Mouse (Mus musculus) cerebellum, adult 11-12 months (tissue): ENCODE data around the gene Gm5039.
A peak's percentile ranks its signal among the peaks of the same experiment; 100 is the strongest.
"Not testable (repeated sequence)": the region's sequence is repeated elsewhere in the genome, so short reads cannot be mapped to it uniquely, and the experiment has no call there.

Experiments used
- DNase-seq: peaks from one replicate; pipeline ENCODE4 v3.0.0; 2022

Gene Gm5039

DNA sequence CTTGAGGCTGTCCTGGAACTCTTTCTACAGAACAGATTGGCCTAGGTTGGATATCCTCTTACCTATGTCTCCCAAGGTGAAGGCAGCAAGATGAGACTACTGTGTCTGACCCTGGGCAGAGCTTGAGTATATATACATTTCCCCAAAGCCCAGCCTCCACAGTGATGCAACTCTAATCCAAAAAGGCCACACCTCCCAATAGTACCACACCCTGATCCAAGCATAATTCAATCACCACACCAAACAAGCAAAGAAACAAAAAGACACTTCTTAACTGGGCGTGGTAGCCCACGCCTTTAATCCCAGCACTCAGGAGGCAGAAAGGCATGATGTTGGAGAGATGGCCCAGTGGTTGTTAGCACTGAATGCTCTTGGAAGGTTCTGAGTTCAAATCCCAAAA lies at the start of gene Gm5039:
Gene Gm5039, minus strand, starts transcription at position 101 of the 400 bp plus-strand sequence.
- not testable (repeated sequence) for DNase-seq

DNA sequence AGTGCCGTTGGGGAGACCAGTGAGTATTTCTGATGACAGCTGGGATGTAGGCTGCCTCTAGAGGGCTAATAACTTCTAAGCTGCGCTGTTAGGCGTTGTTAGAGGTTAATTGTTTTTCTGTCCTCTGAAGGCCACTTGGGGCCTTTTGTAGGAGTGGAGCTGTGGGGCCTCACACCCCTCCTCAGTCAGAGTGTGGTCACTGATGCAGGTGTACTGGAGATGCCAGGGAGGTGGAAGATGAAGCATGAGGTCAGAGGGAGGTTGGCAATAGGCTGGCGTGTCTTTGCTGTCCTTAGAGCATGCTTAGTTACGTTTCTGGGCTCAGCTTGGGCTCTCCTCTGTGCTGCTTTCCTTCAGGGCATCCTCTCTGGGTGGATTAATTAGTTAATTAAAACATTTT lies 48.2 kb upstream of the Gm5039 start:
- no peak for DNase-seq

DNA sequence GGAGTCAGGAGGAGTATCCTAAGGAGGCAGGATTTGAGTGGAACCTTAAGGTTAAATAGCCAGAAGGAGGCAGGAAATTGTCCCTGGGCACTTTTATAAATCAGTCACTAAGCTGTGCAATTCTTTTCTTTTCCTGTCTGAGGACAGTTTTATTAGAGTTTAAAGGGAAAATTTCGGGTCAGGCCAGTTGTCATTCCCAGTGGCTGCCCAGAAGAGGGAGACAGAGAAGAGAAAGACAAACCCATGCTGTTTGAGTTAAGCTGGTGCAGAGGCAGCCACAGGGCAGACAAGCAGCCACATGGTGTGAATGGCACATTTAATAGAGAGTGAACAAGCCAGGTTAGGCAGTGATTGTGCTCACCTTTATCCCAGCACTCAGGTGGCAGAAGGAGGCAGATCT lies 46.5 kb upstream of the Gm5039 start:
- not testable (repeated sequence) for DNase-seq

DNA sequence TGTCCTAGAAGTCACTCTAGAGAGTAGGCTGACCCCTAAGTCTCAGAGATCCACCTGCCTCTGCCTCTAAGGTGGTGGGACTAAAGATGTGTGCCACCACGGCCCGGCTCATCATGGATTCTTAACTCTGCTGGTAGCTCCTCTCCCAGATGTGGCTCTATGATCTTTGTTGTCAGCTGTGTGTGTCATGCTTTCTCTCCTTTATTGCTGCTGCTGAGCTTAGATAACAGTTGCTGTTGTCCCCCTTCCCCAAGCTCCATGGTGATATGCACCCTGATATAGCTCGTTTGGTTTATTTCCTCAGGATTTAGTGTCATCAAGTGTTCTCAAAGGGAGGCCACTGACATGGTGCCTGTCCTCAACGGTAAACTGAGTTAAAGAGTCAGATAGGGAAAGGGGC lies 45.9 kb upstream of the Gm5039 start:
- DNase-seq: not testable (repeated sequence)

DNA sequence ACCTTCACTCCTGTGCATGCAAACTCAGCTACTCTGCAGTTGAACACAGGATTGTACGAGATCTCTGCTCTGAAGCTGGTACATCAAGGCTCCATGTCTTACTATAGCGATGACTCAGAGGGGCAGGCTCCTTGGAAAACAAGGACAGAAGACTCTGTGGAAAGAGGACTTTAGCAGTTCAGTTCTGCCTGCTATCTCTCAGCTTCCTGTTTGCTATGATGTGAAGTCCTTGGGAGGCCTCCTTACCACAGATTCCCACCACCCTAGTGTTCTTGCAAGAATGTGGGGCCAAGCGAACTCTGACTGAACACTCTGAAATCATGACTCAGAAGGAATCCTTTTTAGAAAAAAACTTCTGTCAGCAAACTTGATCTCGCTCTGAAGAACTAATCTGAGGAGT lies 44.8 kb upstream of the Gm5039 start:
- no peak for DNase-seq

DNA sequence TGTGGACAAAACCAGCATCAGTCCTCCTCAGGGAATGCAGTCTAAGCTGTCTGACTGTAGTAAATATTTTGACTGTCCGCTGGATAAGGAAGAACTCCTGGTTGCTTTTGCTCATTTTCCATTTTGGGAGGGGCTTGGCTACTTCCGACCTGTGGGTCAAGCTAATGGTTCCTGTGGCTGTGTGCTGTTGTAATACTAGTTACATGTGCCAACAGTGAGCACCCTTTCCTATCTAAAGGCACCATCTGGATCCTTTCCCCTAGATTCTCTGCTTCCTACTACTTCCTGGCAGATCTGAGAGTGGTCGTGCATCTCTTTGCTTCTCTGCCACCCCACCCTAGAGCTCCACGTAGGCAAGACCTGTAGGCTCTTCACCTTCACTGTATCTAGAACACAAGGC lies 43.8 kb upstream of the Gm5039 start:
- DNase-seq: no peak

DNA sequence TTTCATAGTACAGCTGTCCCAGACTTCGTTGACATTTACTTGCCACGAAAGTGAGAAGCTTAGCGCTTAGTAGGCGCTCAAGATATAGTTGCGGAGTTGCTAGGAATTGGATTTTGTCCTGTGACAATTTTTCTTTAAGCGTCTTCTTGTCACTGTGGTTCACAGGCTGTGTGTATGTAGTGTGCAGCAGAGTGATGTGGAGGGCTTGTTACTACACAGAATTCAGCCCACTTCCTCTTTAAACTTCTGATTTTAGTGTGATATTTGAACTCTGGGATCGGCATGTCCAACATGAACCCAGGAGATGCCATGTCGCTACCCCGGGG lies 37.3 kb upstream of the Gm5039 start:
- no peak for DNase-seq

DNA sequence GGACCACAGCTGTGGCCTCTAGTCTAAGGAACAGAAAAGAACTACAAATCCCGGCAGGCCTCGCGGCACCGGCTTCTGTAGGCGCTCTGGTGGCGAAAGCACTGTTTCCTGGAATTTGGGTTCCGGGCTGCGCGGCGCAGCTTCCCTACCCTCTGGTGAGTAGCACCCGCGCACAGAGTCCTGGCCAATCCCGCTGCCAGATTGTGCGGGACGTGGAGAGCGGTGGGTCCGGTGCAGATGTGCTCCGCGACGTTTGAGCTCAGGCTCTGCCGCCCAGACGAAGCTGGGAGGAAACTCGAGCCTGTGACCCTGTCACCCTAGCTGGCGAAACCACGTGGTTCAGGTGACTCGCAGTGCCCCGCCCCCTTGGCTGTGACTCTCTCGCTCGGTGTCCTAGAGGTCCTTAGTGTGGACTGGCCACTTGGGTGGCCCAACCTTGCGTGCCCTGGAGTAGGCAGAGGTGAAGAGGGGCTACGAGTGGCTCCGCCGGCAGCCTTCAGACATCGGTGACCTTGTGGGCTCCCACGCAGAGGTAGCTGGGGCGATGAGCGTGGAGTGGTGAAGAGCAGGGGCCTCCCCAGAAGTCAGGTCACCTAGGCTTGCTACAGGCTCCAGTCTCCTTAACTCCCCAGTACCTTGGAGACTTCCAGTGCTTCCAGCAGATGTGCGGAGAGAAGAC lies 36.8 kb upstream of the Gm5039 start, which contains the start of gene Adck1:
Gene Adck1, plus strand, starts transcription at position 114 of the 679 bp plus-strand sequence.
- DNase-seq: peak; percentile 89

DNA sequence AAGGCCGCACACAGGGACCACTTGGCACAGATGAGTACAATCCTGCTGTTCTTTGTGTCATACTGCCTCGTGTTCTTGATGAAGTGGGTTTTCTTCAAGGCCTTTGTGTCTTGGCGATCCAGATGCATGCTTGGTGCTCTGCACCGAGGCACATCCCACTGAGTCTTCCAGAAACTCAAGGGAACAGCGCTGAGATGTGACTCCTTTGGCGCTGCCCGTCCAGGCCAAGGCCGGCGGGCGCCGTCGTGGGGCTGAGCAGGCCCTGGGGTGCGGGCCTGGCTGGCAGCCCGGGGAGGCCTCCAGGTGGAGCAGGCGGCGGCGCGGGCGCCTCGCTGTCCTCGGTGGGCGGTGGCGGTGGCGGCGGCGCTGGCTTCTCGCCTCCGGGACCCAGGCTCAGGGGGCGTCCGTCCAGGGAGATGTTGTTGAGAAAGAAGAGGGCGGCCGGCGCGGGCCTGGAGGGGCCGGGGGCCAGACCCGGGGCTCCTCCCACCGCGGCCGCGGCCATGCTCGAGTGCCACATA lies 30.4 kb upstream of the Gm5039 start:
- DNase-seq: no peak

DNA sequence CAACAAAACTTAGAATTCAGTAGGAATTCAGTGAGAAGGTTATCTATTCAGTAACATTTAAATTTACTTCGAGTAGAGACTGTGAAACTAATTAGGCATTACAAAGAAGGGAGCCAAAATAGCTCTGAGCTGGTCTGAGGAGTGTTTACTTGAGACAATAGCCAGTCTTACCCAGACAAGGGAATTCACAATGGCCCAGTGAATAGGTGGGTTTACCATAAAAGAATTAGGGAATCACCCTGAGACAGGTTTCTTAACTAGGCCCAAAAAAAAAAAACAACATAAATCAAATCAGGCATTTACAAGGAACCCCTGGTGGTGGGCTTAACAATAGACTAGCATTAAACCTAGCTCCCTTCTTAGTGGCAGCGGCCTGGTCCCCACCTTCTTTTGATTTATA lies 17.5 kb upstream of the Gm5039 start:
- DNase-seq: not testable (repeated sequence)

DNA sequence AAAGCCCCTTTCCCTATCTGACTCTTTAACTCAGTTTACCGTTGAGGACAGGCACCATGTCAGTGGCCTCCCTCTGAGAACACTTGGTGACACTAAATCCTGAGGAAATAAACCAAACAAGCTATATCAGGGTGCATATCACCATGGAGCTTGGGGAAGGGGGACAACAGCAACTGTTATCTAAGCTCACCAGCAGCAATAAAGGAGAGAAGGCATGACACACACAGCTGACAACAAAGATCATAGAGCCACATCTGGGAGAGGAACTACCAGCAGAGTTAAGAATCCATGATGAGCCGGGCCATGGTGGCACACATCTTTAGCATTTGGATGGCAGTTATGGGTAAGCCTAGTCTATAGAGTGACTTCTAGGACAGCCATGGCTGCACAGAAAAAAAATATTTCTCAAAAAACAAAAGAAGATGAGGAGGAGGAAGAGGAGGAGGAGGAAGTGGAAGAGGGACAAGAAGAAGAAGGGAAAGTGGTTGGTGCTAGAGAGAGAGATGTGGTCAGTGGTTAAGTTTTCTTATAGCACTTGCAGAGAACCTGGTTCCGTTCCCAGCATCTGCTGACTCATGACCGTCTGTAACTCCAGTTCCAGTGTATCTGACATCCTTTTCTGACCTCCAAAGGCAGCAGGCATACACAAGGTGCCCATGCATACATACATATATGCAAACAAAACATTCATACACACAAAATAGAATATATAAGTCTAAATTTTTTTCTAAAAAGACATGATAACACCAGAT lies 13.0 kb upstream of the Gm5039 start:
- DNase-seq: not testable (repeated sequence)

DNA sequence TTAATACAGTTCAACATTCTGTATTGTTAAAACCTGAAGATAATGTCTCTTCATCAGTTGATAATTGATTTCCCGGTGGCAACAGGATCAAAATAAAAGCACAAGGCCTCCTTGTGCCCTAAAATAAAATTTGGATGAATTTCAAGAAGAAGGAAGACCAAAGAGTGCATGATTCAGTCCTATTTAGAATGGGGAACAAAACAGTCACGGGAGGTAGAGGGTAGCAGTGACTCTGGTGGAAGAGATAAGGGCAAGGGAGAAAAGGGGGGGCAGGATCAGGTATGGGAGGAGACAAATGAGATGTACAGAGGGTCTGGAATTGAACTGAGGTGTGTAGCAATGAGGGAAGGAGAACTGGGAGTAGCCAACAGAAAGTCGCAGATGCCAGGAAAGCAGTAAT lies 9.3 kb downstream of the Gm5039 start:
- no peak for DNase-seq

DNA sequence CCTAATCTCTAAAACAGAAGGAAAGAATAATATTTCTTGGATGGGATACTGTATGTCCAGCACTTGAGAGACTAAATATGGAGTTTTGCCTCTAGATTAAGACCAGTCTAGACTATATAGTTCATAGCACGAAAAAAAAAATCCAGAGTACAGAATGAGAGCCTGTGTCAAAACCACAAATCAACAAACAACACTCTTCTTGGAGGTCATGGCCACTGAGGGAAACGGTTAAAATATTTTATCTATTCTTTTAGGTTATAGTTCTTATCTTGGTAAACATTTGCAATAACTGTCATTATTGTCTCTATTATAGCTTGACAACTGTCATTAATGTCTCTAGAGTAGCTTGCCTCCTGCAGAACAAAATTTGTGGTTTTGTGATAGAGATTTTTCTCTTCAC lies 26.7 kb downstream of the Gm5039 start:
- DNase-seq: not testable (repeated sequence)

DNA sequence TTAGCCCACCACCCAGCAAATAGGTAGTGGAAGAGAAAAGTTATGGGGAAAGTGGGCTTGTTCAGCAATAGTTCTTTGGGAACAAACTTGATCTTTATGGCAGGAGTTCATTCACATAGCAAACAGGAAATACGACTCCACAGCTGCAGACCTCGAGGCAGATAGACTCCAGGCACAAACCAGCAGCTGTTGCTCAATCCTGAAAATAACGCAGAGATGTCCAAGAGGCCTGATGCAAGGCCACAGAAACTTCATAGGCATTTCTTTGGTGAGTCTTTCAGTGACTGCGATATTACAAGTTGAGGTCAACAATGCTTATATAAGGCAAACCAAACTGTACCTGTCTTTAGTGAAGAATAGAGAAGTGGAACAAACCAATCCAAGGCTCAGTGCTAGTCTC lies 30.7 kb downstream of the Gm5039 start:
- DNase-seq: not testable (repeated sequence)

DNA sequence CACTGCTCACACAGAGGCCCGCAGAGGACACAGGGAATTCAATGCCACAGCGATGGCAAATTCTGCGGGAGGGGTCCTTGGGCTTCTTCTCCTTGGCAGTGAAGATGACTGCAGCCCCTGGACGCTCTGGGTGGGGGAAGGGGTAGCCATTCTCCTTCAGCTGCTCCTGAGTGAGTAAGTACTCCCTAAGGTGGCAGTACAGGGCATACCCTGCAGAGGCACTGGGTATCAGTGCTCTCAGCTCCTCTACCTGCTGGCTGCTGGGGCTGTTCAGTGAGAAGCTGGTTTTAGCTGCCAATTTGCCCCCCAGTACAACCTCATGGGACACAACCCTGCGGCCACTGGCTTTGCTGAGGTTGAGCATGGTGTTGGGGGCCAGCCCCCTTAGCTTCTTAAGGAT lies 38.6 kb downstream of the Gm5039 start:
- not testable (repeated sequence) for DNase-seq

DNA sequence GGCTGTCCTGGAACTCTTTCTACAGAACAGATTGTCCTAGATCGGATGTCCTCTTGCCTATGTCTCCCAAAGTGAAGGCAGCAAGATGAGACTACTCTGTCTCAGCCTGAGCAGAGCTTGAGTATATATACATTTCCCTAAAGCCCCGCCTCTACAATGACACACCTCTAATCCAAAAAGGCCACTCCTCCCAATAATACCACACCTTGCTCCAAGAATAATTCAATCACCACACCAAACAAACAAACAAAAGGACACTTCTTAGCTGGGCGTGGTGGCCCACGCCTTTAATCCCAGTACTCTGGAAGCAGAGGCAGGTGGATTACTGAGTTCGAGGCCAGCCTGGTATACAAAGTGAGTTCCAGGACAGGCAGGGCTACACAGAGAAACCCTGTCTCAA lies 49.4 kb downstream of the Gm5039 start, which contains the start of gene Gm5662:
Gene Gm5662, minus strand, starts transcription at position 101 of the 400 bp plus-strand sequence.
- DNase-seq: not testable (repeated sequence)
